Comparison of ENCODE assay signal across 29 mouse cellular contexts in the genomic region with DNA sequence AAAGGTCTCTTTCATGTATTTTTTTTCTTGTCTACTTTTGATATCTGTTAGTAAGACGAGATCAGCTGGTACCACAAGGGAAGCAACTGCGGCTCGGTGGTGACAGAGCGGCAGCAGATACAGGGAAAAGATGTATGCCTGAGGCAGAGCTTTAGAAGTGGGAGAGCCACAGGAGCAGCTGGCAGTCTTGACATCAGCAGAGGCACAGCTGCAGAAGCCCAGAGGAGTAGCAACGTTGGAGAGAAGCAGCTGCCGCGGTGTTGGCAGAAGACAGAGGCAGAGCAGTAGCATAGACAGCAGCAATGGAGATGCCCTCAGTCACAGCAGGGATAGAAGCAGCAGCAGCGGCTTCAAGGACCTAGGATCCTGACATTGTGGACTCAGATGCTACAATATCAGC.
DNase-seq lines count a peak whose midpoint lies in the region; ATAC-seq and TF ChIP-seq lines count a peak whose summit lies in the region.
"Had no signal": no experiment of that assay in that cellular context is flagged by ENCODE, and none has a peak within 500 bp of the region (broad histone marks: within the 10 kb centered on the region; RNA-seq: fewer than 3 reads in every experiment).

No protein-coding gene starts in this region.

- no peak overlapping the region for H3K4me2 ChIP-seq in limb, embryonic 14.5 days (replicated peaks; ENCODE audit: low read depth, low read length, severe bottlenecking)
- H3K4me2 ChIP-seq: embryonic facial prominence, embryonic 12.5 days; forebrain, embryonic 12.5 days; heart, embryonic 11.5 days; intestine, embryonic 15.5 days; limb, embryonic 13.5 days; liver, embryonic 13.5 days; lung, embryonic 14.5 days had no signal

- TF ChIP-seq POLR2A in limb, embryonic 14.5 days (IDR thresholded peaks at IDR 0.05; ENCODE audit: borderline replicate concordance, extremely low read depth, insufficient read depth, insufficient read length): no peak

- peak; percentile 5 for DNase-seq in limb, embryonic 14.5 days (ENCODE audit: low spot score)
- DNase-seq in limb, embryonic 10.5 days (ENCODE audit: low spot score): no peak
- DNase-seq in right cerebral cortex, postnatal 10 days (ENCODE audit: low spot score in 2 of 2): peak; percentile 29 to 46
- no peak for DNase-seq in right cerebral cortex, postnatal 4 days
- peak; percentile 9 to 22 for DNase-seq in thymus, postnatal 10 days (ENCODE audit: low spot score in 2 of 2)
- DNase-seq in lung, postnatal 14 days: no peak
- DNase-seq in cerebellum, postnatal 4 days (ENCODE audit: low spot score in 2 of 2): no peak
- DNase-seq: adrenal gland, postnatal 36 days; B cell, adult 2 months; cerebellum, adult 11-12 months; cerebellum, postnatal 10 days; gastrocnemius, adult 2 months; kidney, adult 9 months; kidney, postnatal 14 days; liver, embryonic 13.5 days; lung, embryonic 14.5 days; lung, postnatal 36 days had no signal

- H3K4me1 ChIP-seq in limb, embryonic 14.5 days (ENCODE audit: control insufficient read depth, insufficient read depth, low read length): no peaks in the 10 kb centered on the region
- H3K4me1 ChIP-seq in limb, embryonic 10.5 days: no peaks in the 10 kb centered on the region
- H3K4me1 ChIP-seq: embryonic facial prominence, embryonic 12.5 days; forebrain, embryonic 12.5 days; intestine, embryonic 15.5 days; limb, embryonic 13.5 days; liver, embryonic 13.5 days had no signal

- 91% methylated on average over 8 of the region's 8 CpGs for WGBS in limb, embryonic 14.5 days
- WGBS in limb, embryonic 10.5 days: 88% methylated on average over 8 of the region's 8 CpGs

- no peaks in the 10 kb centered on the region for H3K36me3 ChIP-seq in limb, embryonic 14.5 days (ENCODE audit: control insufficient read depth, insufficient read depth, low read length)
- no peaks in the 10 kb centered on the region for H3K36me3 ChIP-seq in limb, embryonic 10.5 days
- H3K36me3 ChIP-seq: embryonic facial prominence, embryonic 12.5 days; forebrain, embryonic 12.5 days; G1E; intestine, embryonic 15.5 days; limb, embryonic 13.5 days; liver, embryonic 13.5 days had no signal

- no peaks in the 10 kb centered on the region for H3K9me3 ChIP-seq in limb, embryonic 14.5 days (ENCODE audit: control insufficient read depth, low read length)
- H3K9me3 ChIP-seq in limb, embryonic 10.5 days (replicated peaks): no peaks in the 10 kb centered on the region
- H3K9me3 ChIP-seq: embryonic facial prominence, embryonic 12.5 days; forebrain, embryonic 12.5 days; intestine, embryonic 15.5 days; limb, embryonic 13.5 days had no signal

- H3K27me3 ChIP-seq in limb, embryonic 14.5 days (ENCODE audit: control insufficient read depth, insufficient read depth, low read length): no peaks in the 10 kb centered on the region
- H3K27me3 ChIP-seq in limb, embryonic 10.5 days (ENCODE audit: low read depth, poor library complexity, severe bottlenecking): no peaks in the 10 kb centered on the region
- H3K27me3 ChIP-seq: CH12.LX; embryonic facial prominence, embryonic 12.5 days; forebrain, embryonic 12.5 days; intestine, embryonic 15.5 days; limb, embryonic 13.5 days; liver, embryonic 13.5 days had no signal

- H3K27ac ChIP-seq in limb, embryonic 14.5 days (replicated peaks; ENCODE audit: low read depth, low read length): no peak overlapping the region
- H3K27ac ChIP-seq in limb, embryonic 10.5 days: no peak overlapping the region
- H3K27ac ChIP-seq: embryonic facial prominence, embryonic 12.5 days; forebrain, embryonic 12.5 days; gastrocnemius, adult 2 months; intestine, embryonic 15.5 days; layer of hippocampus, adult 2 months; limb, embryonic 13.5 days; liver, embryonic 13.5 days; stomach, postnatal 0 days had no signal

- H3K9ac ChIP-seq in limb, embryonic 14.5 days (ENCODE audit: low read depth, low read length, severe bottlenecking): no peak overlapping the region
- H3K9ac ChIP-seq: embryonic facial prominence, embryonic 12.5 days; forebrain, embryonic 12.5 days; intestine, embryonic 15.5 days; limb, embryonic 13.5 days; liver, embryonic 13.5 days; lung, embryonic 14.5 days had no signal

- ATAC-seq in limb, embryonic 14.5 days (ENCODE audit: low FRiP score, low read depth): peak; percentile 55; the same call in 1 of the 2 replicates
- ATAC-seq: hindbrain, embryonic 16.5 days; intestine, embryonic 15.5 days; Patski had no signal

- H3K4me3 ChIP-seq in limb, embryonic 14.5 days (replicated peaks; ENCODE audit: low read length): no peak overlapping the region
- no peak overlapping the region for H3K4me3 ChIP-seq in limb, embryonic 10.5 days
- H3K4me3 ChIP-seq: embryonic facial prominence, embryonic 12.5 days; erythroblast, embryonic 14.5 days; forebrain, embryonic 12.5 days; gastrocnemius, adult 2 months; intestine, embryonic 15.5 days; layer of hippocampus, adult 2 months; limb, embryonic 13.5 days; liver, embryonic 13.5 days had no signal

Comparison
In these comparisons a context has a peak if more than half of its experiments do, and no peak if none do; other contexts are left out.
1. DNase-seq: peak in limb, embryonic 14.5 days (single experiment), right cerebral cortex, postnatal 10 days (2 of 2) and thymus, postnatal 10 days (2 of 2); none in limb, embryonic 10.5 days (single experiment), right cerebral cortex, postnatal 4 days (single experiment), lung, postnatal 14 days (single experiment) and cerebellum, postnatal 4 days (0 of 2).